ENCODE assay signal across 8 mouse cellular contexts in genomic region chr8:82027401-82027800, GRCm38 (mm10).
DNase-seq lines count a peak whose midpoint lies in the region.

No protein-coding gene starts in this region.

- DNase-seq in left cerebral cortex, postnatal 10 days (ENCODE audit: extremely low spot score in 1 of 2, low spot score in 2 of 2), result peak; percentile 17 to 32
- no peak for DNase-seq in left cerebral cortex, postnatal 36 days (ENCODE audit: low spot score in 2 of 2)
- DNase-seq in adrenal gland, postnatal 14 days, result peak; percentile 29
- DNase-seq in cerebellum, postnatal 25 days, result peak; percentile 18 to 55
- DNase-seq in kidney, postnatal 36 days, result peak; percentile 59 to 74
- DNase-seq in spleen, postnatal 4 days (ENCODE audit: low spot score in 2 of 2), result no peak
- DNase-seq in ovary, adult 18-20 months (ENCODE audit: low spot score), result no peak
- DNase-seq in gastrocnemius, postnatal 10 days, result no peak

- intact Hi-C loops in left cerebral cortex, postnatal 10 days (cut with DNase I), result loop anchor here (5.0 to 10.0 kb wide), 2 partner anchors 543 to 685 kb away; partner anchors contain the start of gene Inpp4b
- intact Hi-C loops in left cerebral cortex, postnatal 36 days (cut with DNase I), result loop anchor here (5.0 to 10.0 kb wide), 2 partner anchors 553 to 680 kb away; no protein-coding TSS in a partner anchor

Comparison
In these comparisons a context has a peak if more than half of its experiments do, and no peak if none do; other contexts are left out.
1. DNase-seq: peak in left cerebral cortex, postnatal 10 days (2 of 2), adrenal gland, postnatal 14 days (single experiment), cerebellum, postnatal 25 days (2 of 2) and kidney, postnatal 36 days (2 of 2); none in left cerebral cortex, postnatal 36 days (0 of 2), spleen, postnatal 4 days (0 of 2), ovary, adult 18-20 months (single experiment) and gastrocnemius, postnatal 10 days (single experiment).